Mouse (Mus musculus) megakaryocyte progenitor cell, adult 5-6 weeks (primary cell): ENCODE data around the gene Lhb. TPM values are rescaled to one million over a fixed set of nuclear protein-coding genes. Genes with fewer than 3 reads are reported as not detected.

Experiments used
- ATAC-seq: replicated peaks from 2 replicates; pipeline ENCODE4 v1.8.0; 2016; ENCODE audit warnings: mild to moderate bottlenecking, moderate TSS enrichment, inconsistent platforms; ENCODE audit not compliant: poor library complexity
- total RNA-seq, 2 experiments: library from RNA; stranded (forward) in 1 of 2; stranded (reverse) in 1 of 2; fragments of 157-497, 149-512 nt in 1 of 2; fragments of 200-1000 nt in 1 of 2; gene quantifications; 2 replicates each; pipeline versions ENCODE4 v1.2.3 to v1.2.4; 2015 to 2017

Gene Lhb
- total RNA-seq, 2 experiments from 2014 or later: not detected

DNA sequence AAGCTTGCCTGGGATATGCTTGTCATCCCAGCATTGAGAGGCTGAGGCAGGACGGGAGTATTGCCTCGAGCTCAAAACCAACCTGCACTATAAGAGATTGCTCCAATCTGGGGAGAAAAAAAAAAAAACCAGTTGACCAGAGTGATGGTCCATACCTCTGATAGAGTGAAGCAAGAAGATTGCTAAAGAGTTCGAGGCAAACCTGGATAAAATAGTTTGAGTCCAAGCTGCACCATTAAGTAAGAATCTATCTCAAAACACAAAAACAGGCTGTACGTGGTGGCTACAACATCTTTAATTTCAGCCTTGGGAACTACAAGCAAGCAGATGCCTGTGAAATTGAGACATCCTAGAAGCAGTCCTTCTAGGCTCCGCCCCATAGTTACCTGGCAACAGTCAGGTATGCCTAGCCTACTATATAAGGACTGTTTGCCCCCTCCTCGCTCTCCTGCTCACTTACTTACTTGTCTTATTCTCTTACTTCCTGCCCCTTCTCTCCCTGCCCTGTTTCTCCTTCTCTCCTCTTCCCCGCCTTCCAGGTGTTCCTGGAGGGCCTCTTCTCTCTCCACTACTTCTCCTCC is 46.6 kb downstream of the Lhb start:
- peak; percentile 13; the same call in 1 of the 2 replicates for ATAC-seq

DNA sequence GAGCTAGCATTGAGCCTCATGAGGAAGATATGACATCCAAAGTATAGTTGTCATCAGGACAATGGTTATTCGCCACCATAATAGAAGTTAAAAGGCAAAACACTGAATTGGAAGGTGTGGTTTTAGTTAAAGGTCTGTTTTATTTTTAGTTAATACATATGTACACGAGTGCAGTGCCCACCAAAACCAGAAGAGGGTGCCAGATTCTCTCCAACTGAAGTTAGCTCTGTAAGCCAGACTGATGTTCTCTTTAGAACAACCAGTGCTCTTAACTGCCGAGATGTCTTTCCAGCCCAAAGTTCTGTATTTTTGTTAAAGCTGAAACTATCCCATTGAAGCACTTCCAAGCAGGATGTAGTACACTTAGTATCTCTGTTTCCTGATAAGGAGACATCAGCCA is 50.2 kb downstream of the Lhb start:
- ATAC-seq: peak; percentile 77

Other genes starting within 250 kb of the Lhb start
Only the 30 nearest of the 33 such genes appear.
- gene Ccdc155, start 215.9 kb upstream of the Lhb start, total RNA-seq (2015): 0.15 TPM in 1 of 2 replicates, not detected in the other
- 0.34 TPM in 1 of 2 replicates, not detected in the other for gene Ccdc155, start 215.9 kb upstream of the Lhb start, total RNA-seq (2017)
- gene Dkkl1, start 208.7 kb upstream of the Lhb start, total RNA-seq (2015): 3.8 and 5.4 TPM in 2 replicates
- gene Dkkl1, start 208.7 kb upstream of the Lhb start, total RNA-seq (2017): 4.2 and 5.6 TPM in 2 replicates
- gene Tead2, start 205.1 kb upstream of the Lhb start, total RNA-seq (2015): 2.2 TPM in 1 of 2 replicates, not detected in the other
- 0.20 TPM in 1 of 2 replicates, not detected in the other for gene Tead2, start 205.1 kb upstream of the Lhb start, total RNA-seq (2017)
- gene Cd37, start 181.7 kb upstream of the Lhb start, total RNA-seq (2015): 104 and 124 TPM in 2 replicates
- 76.6 and 81.9 TPM in 2 replicates for gene Cd37, start 181.7 kb upstream of the Lhb start, total RNA-seq (2017)
- gene Slc6a16, start 179.7 kb upstream of the Lhb start, total RNA-seq (2015): not detected in 2 replicates
- gene Slc6a16, start 179.7 kb upstream of the Lhb start, total RNA-seq (2017): not detected in 2 replicates
- gene Slc6a21, start 143.3 kb upstream of the Lhb start, total RNA-seq (2015): 0.10 TPM in 1 of 2 replicates, not detected in the other
- not detected in 2 replicates for gene Slc6a21, start 143.3 kb upstream of the Lhb start, total RNA-seq (2017)
- 1.0 and 1.8 TPM in 2 replicates for gene Trpm4, start 87.0 kb upstream of the Lhb start, total RNA-seq (2015)
- gene Trpm4, start 87.0 kb upstream of the Lhb start, total RNA-seq (2017): 1.2 and 1.4 TPM in 2 replicates
- gene Hrc, start 85.5 kb upstream of the Lhb start, total RNA-seq (2015): not detected in 2 replicates
- gene Hrc, start 85.5 kb upstream of the Lhb start, total RNA-seq (2017): not detected in 2 replicates
- not detected in 2 replicates for gene Ppfia3, start 53.8 kb upstream of the Lhb start, total RNA-seq (2015)
- not detected in 2 replicates for gene Ppfia3, start 53.8 kb upstream of the Lhb start, total RNA-seq (2017)
- gene Lin7b, start 50.2 kb upstream of the Lhb start, total RNA-seq (2015): not detected in 2 replicates
- gene Lin7b, start 50.2 kb upstream of the Lhb start, total RNA-seq (2017): not detected in 2 replicates
- gene Snrnp70, start 25.1 kb upstream of the Lhb start, total RNA-seq (2015): 105 and 107 TPM in 2 replicates
- gene Snrnp70, start 25.1 kb upstream of the Lhb start, total RNA-seq (2017): 387 and 490 TPM in 2 replicates
- not detected in 2 replicates for gene Kcna7, start 15.2 kb upstream of the Lhb start, total RNA-seq (2015)
- not detected in 2 replicates for gene Kcna7, start 15.2 kb upstream of the Lhb start, total RNA-seq (2017)
- gene Ntf5, start 7.1 kb upstream of the Lhb start, total RNA-seq (2015): 0.10 TPM in 1 of 2 replicates, not detected in the other
- not detected in 2 replicates for gene Ntf5, start 7.1 kb upstream of the Lhb start, total RNA-seq (2017)
- 22.6 and 26.2 TPM in 2 replicates for gene Gys1, start 14.0 kb downstream of the Lhb start, total RNA-seq (2015)
- 22.3 and 24.4 TPM in 2 replicates for gene Gys1, start 14.0 kb downstream of the Lhb start, total RNA-seq (2017)
- 180 and 205 TPM in 2 replicates for gene Ruvbl2, start 17.3 kb downstream of the Lhb start, total RNA-seq (2015)
- 170 and 193 TPM in 2 replicates for gene Ruvbl2, start 17.3 kb downstream of the Lhb start, total RNA-seq (2017)
- gene Ftl1, start 39.1 kb downstream of the Lhb start, total RNA-seq (2015): 1,479 and 1,608 TPM in 2 replicates
- 770 and 961 TPM in 2 replicates for gene Ftl1, start 39.1 kb downstream of the Lhb start, total RNA-seq (2017)
- 20.7 and 21.5 TPM in 2 replicates for gene Bax, start 46.1 kb downstream of the Lhb start, total RNA-seq (2015)
- gene Bax, start 46.1 kb downstream of the Lhb start, total RNA-seq (2017): 29.6 and 35.2 TPM in 2 replicates
- gene Tulp2, start 61.1 kb downstream of the Lhb start, total RNA-seq (2015): 0.07 TPM in 1 of 2 replicates, not detected in the other
- gene Tulp2, start 61.1 kb downstream of the Lhb start, total RNA-seq (2017): not detected in 2 replicates
- not detected in 2 replicates for gene Gm45808, start 66.0 kb downstream of the Lhb start, total RNA-seq (2015)
- not detected in 2 replicates for gene Gm45808, start 66.0 kb downstream of the Lhb start, total RNA-seq (2017)
- 18.6 and 22.4 TPM in 2 replicates for gene Dhdh, start 68.0 kb downstream of the Lhb start, total RNA-seq (2015)
- 18.1 and 20.7 TPM in 2 replicates for gene Dhdh, start 68.0 kb downstream of the Lhb start, total RNA-seq (2017)
- gene Nucb1, start 89.6 kb downstream of the Lhb start, total RNA-seq (2015): 112 and 114 TPM in 2 replicates
- 387 and 408 TPM in 2 replicates for gene Nucb1, start 89.6 kb downstream of the Lhb start, total RNA-seq (2017)
- gene Ppp1r15a, start 105.4 kb downstream of the Lhb start, total RNA-seq (2015): 46.2 and 56.7 TPM in 2 replicates
- gene Ppp1r15a, start 105.4 kb downstream of the Lhb start, total RNA-seq (2017): 70.0 and 90.7 TPM in 2 replicates
- 0.67 TPM in 1 of 2 replicates, not detected in the other for gene Plekha4, start 105.5 kb downstream of the Lhb start, total RNA-seq (2015)
- gene Plekha4, start 105.5 kb downstream of the Lhb start, total RNA-seq (2017): 0.04 and 0.34 TPM in 2 replicates
- 0.22 and 5.5 TPM in 2 replicates for gene Hsd17b14, start 134.1 kb downstream of the Lhb start, total RNA-seq (2015)
- 1.2 and 8.2 TPM in 2 replicates for gene Hsd17b14, start 134.1 kb downstream of the Lhb start, total RNA-seq (2017)
- gene Bcat2, start 149.3 kb downstream of the Lhb start, total RNA-seq (2015): 43.5 and 55.9 TPM in 2 replicates
- 37.0 and 44.0 TPM in 2 replicates for gene Bcat2, start 149.3 kb downstream of the Lhb start, total RNA-seq (2017)
- not detected in 2 replicates for gene Fgf21, start 194.7 kb downstream of the Lhb start, total RNA-seq (2015)
- not detected in 2 replicates for gene Fgf21, start 194.7 kb downstream of the Lhb start, total RNA-seq (2017)
- not detected in 2 replicates for gene Fut1, start 196.5 kb downstream of the Lhb start, total RNA-seq (2015)
- gene Fut1, start 196.5 kb downstream of the Lhb start, total RNA-seq (2017): not detected in 2 replicates
- gene Izumo1, start 201.0 kb downstream of the Lhb start, total RNA-seq (2015): 0.32 TPM in 1 of 2 replicates, not detected in the other
- 0.24 TPM in 1 of 2 replicates, not detected in the other for gene Izumo1, start 201.0 kb downstream of the Lhb start, total RNA-seq (2017)
- gene Rasip1, start 206.7 kb downstream of the Lhb start, total RNA-seq (2015): 0.10 TPM in 1 of 2 replicates, not detected in the other
- 0.08 TPM in 1 of 2 replicates, not detected in the other for gene Rasip1, start 206.7 kb downstream of the Lhb start, total RNA-seq (2017)
- gene Mamstr, start 219.2 kb downstream of the Lhb start, total RNA-seq (2015): 0.64 TPM in 1 of 2 replicates, not detected in the other
- gene Mamstr, start 219.2 kb downstream of the Lhb start, total RNA-seq (2017): 0.12 TPM in 1 of 2 replicates, not detected in the other